Mouse (Mus musculus): ENCODE measurements around the gene Slc25a23. TPM values are rescaled to one million over a fixed set of nuclear protein-coding genes. Genes with fewer than 3 reads are reported as not detected.

Slc25a23 gene
- total and polyA plus RNA-seq, 2 experiments from 2014 or later, result 38.2 to 150 TPM

DNA sequence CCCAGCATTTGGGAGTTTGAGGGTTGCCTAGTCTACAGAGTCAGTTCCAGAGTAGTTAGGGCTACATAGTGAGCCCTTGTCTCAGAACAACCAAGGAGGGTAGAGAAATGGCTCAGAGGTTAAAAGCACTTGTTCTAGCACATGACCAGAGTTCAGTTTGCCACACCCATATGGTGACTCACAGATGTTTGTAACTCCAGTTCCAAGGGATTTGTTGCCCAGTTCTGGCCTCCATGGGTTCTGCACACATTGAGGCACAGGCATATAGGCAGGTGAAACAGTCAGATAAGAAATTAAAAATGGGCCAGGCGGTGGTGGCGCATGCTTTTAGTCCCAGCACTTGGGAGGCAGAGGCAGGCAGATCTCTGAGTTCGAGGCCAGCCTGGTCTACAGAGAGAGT lies 34.6 kb upstream of the Slc25a23 start:
- Histone ChIP-seq H3K4me2 (ENCODE audit: low read depth, low read length) (no peak overlapping the region), H3K4me3 (ENCODE audit: low read length) (no peak overlapping the region), H3K36me3 (ENCODE audit: insufficient read depth, low read length) (no peaks in the 10 kb centered on the region), H3K9ac (replicated peaks; ENCODE audit: low read length) (no peak overlapping the region), H3K27me3 (ENCODE audit: insufficient read depth, low read length) (no peaks in the 10 kb centered on the region), H3K27ac (no peak overlapping the region), H3K4me1 (ENCODE audit: insufficient read depth, low read length) (no peaks in the 10 kb centered on the region; the same call in 1 of the 2 replicates), H3K9me3 (ENCODE audit: low read length) (no peaks in the 10 kb centered on the region)
- no peak for TF ChIP-seq CTCF (IDR thresholded peaks at IDR 0.05; ENCODE audit: low read depth)
- ATAC-seq, result no peak
- WGBS, result 94% methylated on average over 3 of the region's 3 CpGs
- DNase-seq (ENCODE audit: low spot score), result no peak

DNA sequence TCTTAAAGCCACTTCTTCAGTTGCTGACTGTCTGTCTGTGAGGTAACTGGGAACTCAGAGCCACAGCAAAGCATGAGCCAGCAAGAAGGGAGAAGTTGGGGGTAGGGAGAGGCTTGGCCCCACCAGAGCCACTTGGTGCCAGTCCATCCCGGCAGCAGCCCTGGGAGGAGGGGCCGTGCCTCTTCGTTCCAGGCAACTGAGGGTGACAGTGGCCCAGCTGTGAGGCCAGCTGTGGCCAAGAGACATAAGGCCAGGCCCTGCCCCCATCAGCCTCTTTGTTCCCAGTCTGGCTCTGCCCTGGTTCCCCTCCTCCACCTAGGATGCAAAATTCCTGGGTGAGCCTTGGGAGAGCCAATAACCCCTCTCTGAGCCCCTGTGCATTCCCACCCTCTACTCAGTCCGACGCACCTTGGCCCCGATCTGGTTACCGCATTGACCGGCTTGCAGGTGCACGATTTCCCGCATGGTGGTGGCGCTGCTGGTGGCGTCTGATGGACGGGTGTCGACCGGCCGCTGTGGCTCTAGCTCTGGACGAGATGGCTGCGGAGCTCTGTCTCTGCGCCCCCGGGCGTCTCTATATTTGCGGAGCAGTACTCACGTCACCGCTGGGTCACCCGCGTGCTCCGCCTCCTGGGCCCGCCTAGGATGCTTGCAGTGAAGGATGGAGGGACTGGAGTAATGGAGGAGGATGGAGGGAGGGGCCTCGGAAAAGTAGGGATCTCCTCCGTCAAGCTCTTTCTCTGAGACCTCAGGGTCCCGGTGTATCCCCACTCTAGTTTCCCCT lies 27.6 kb upstream of the Slc25a23 start, which contains the start of gene Tubb4a:
Gene Tubb4a (minus strand): TSS at position 734 of the 784 bp plus-strand sequence.
- Histone ChIP-seq H3K27me3 (ENCODE audit: insufficient read depth, low read length) (no peaks in the 10 kb centered on the region), H3K9me3 (ENCODE audit: low read length) (no peaks in the 10 kb centered on the region), H3K9ac (replicated peaks; ENCODE audit: low read length) (peak within 1 kb of the TSS; percentile 79), H3K4me3 (ENCODE audit: low read length) (peak within 1 kb of the TSS; percentile 57), H3K36me3 (ENCODE audit: insufficient read depth, low read length) (no peaks in the 10 kb centered on the region), H3K4me1 (ENCODE audit: insufficient read depth, low read length) (peaks cover 6% of the 10 kb centered on the region; the same call in 1 of the 2 replicates), H3K27ac (peak within 1 kb of the TSS; percentile 85), H3K4me2 (ENCODE audit: low read depth, low read length) (peak within 1 kb of the TSS; percentile 73)
- under 1% methylated on average over 31 of the region's 31 CpGs for WGBS
- peak; percentile 44; the same call in 1 of the 2 replicates for TF ChIP-seq CTCF (IDR thresholded peaks at IDR 0.05; ENCODE audit: low read depth)
- DNase-seq (ENCODE audit: low spot score) (peak; percentile 90), ATAC-seq (peak; percentile 95)

DNA sequence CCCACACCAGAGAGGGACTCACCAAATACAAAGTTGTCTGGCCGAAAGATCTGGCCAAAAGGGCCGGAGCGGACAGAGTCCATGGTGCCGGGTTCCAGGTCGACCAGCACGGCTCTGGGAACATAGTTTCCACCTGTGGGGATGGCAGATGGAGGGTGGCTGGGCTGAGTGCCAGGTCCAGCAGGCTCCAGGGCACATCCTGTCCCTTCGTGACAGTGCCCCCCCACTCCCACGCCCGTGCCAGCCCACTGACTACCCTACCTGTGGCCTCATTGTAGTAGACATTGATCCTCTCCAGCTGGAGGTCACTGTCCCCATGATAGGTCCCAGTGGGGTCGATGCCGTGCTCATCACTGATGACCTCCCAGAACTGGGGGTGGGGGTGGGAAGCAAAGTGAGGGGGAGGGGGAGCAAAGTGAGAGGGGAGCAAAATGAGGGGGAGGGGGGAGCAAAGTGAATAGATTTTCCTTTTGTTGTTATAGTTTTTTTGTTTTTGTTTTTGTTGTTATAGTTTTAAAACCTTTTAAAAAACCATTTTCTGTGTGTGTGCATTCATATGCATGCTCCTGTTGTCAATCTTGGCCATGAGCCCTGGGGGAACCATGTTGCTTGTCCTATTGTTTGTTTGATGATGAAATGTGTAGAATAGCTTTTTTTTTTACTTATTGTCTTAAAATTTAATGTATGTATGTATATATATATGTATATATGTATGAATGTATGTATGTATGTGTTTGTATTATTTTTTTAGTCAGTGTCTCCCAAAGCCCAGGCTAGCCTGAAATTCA lies 26.5 kb upstream of the Slc25a23 start:
- ATAC-seq (no peak), DNase-seq (ENCODE audit: low spot score) (no peak)
- H3K4me2 ChIP-seq (ENCODE audit: low read depth, low read length), result peak overlapping the region; percentile 73
- no peak for TF ChIP-seq CTCF (IDR thresholded peaks at IDR 0.05; ENCODE audit: low read depth)
- no peak overlapping the region; the same call in 1 of the 2 replicates for H3K9ac ChIP-seq (replicated peaks; ENCODE audit: low read length)
- no peaks in the 10 kb centered on the region for H3K27me3 ChIP-seq (ENCODE audit: insufficient read depth, low read length)
- 72% methylated on average over 11 of the region's 11 CpGs for WGBS
- H3K4me3 ChIP-seq (ENCODE audit: low read length), result peak overlapping the region; percentile 57; the same call in 1 of the 2 replicates
- no peaks in the 10 kb centered on the region for H3K9me3 ChIP-seq (ENCODE audit: low read length)
- peaks cover 2% of the 10 kb centered on the region; the same call in 1 of the 2 replicates for H3K36me3 ChIP-seq (ENCODE audit: insufficient read depth, low read length)
- H3K27ac ChIP-seq, result no peak overlapping the region
- H3K4me1 ChIP-seq (ENCODE audit: insufficient read depth, low read length), result peaks cover 6% of the 10 kb centered on the region; the same call in 1 of the 2 replicates

DNA sequence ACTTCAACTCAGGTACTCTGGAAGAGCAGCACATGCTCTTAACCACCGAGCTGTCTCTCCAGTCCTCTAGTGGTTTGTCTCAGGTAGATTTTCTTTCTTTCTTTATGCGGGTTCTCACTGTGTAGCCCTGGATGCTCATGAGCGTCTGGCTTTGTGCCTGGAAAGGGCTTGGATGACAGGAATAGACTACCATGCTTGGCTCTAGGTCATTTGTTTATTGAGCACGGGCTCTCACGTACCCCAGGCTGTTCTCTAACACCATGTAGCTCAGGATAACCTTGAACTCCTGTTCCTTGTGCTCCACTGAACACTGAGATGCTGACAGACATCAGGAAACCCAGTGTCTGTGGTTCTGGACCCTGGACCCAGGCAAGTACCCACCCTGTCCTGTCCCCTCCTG lies 22.8 kb upstream of the Slc25a23 start:
- Histone ChIP-seq H3K27me3 (ENCODE audit: insufficient read depth, low read length) (no peaks in the 10 kb centered on the region), H3K4me3 (ENCODE audit: low read length) (no peak overlapping the region), H3K36me3 (ENCODE audit: insufficient read depth, low read length) (peaks cover 12% of the 10 kb centered on the region; the same call in 1 of the 2 replicates), H3K9ac (replicated peaks; ENCODE audit: low read length) (no peak overlapping the region), H3K9me3 (ENCODE audit: low read length) (no peaks in the 10 kb centered on the region), H3K27ac (no peak overlapping the region), H3K4me1 (ENCODE audit: insufficient read depth, low read length) (peaks cover 6% of the 10 kb centered on the region; the same call in 1 of the 2 replicates), H3K4me2 (ENCODE audit: low read depth, low read length) (no peak overlapping the region)
- DNase-seq (ENCODE audit: low spot score), result no peak
- no peak for ATAC-seq
- WGBS, result 85% methylated on average over 5 of the region's 5 CpGs
- TF ChIP-seq CTCF (IDR thresholded peaks at IDR 0.05; ENCODE audit: low read depth), result no peak

DNA sequence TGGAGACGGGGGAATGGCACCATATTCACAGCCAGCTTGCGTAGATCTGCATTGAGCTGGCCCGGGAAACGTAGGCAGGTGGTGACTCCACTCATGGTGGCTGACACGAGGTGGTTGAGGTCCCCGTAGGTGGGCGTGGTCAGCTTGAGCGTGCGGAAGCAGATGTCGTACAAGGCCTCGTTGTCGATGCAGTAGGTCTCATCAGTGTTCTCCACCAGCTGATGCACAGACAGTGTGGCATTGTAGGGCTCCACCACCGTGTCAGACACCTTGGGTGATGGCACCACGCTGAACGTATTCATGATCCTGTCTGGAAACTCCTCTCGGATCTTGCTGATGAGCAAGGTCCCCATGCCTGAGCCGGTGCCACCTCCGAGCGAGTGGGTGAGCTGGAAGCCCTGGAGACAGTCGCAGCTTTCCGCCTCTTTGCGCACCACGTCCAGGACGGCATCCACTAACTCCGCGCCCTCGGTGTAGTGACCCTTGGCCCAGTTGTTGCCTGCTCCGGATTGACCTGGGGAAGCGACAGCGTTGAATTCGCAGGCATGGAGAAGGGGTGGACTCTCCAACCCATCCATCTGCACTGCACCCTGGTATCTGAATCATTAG lies 21.7 kb upstream of the Slc25a23 start:
- DNase-seq (ENCODE audit: low spot score) (no peak), ATAC-seq (no peak)
- no peak overlapping the region for H3K9ac ChIP-seq (replicated peaks; ENCODE audit: low read length)
- H3K4me3 ChIP-seq (ENCODE audit: low read length), result no peak overlapping the region
- H3K4me2 ChIP-seq (ENCODE audit: low read depth, low read length), result no peak overlapping the region
- TF ChIP-seq CTCF (IDR thresholded peaks at IDR 0.05; ENCODE audit: low read depth), result no peak
- WGBS, result 94% methylated on average over 31 of the region's 31 CpGs
- no peak overlapping the region for H3K27ac ChIP-seq
- H3K27me3 ChIP-seq (ENCODE audit: insufficient read depth, low read length), result no peaks in the 10 kb centered on the region
- H3K4me1 ChIP-seq (ENCODE audit: insufficient read depth, low read length), result no peaks in the 10 kb centered on the region
- H3K9me3 ChIP-seq (ENCODE audit: low read length), result no peaks in the 10 kb centered on the region
- H3K36me3 ChIP-seq (ENCODE audit: insufficient read depth, low read length), result peaks cover 12% of the 10 kb centered on the region; the same call in 1 of the 2 replicates

DNA sequence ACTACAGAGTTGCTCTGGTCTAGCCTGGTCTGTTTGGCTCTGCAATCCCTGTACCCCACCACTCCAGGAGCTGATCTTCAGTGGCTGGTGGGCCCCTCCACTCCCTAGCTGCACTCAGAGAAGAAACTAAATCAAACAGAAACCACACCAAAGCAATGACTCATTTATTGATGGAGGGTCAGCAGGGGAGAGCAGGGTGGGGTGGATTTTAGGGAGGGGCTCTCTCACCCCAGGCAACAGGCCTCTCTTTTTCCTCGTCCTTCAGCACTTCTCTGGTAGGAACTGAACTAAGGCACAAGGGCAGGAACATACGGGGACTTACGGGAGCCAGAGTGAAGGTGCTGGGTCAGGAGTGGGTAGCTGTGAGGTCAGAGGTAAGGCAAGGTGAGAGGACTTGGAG lies 20.3 kb upstream of the Slc25a23 start:
- Histone ChIP-seq H3K27ac (no peak overlapping the region), H3K9ac (replicated peaks; ENCODE audit: low read length) (no peak overlapping the region), H3K4me3 (ENCODE audit: low read length) (no peak overlapping the region), H3K4me2 (ENCODE audit: low read depth, low read length) (no peak overlapping the region), H3K9me3 (ENCODE audit: low read length) (no peaks in the 10 kb centered on the region), H3K4me1 (ENCODE audit: insufficient read depth, low read length) (no peaks in the 10 kb centered on the region), H3K27me3 (ENCODE audit: insufficient read depth, low read length) (no peaks in the 10 kb centered on the region), H3K36me3 (ENCODE audit: insufficient read depth, low read length) (peaks cover 12% of the 10 kb centered on the region; the same call in 1 of the 2 replicates)
- TF ChIP-seq CTCF (IDR thresholded peaks at IDR 0.05; ENCODE audit: low read depth), result no peak
- WGBS, result 76% methylated on average over 3 of the region's 3 CpGs
- DNase-seq (ENCODE audit: low spot score) (no peak), ATAC-seq (no peak)
